Mouse (Mus musculus) midbrain, embryonic 14.5 days (tissue): ENCODE results near the gene Hs3st4. TPM values are rescaled to one million over a fixed set of nuclear protein-coding genes. Genes with fewer than 3 reads are reported as not detected.

ENCODE experiments used
- ATAC-seq: fragments of 200-750 bp; cut with Nextera tagmentation; 2 replicates; pipeline ENCODE4 v1.8.0; 2017; ENCODE audit warnings: moderate number of reproducible peaks, moderate library complexity; ENCODE audit not compliant: low FRiP score, low TSS enrichment
- DNase-seq: peaks from one replicate; pipeline ENCODE4 v3.0.0-alpha.2; 2015
- H3K27ac ChIP-seq: fragments of 300-500 bp; sonication (generic); replicated peaks from 2 replicates; pipeline ENCODE4 v1.5.1; 2014; ENCODE audit warnings: mild to moderate bottlenecking, low read depth, low read length, moderate library complexity
- H3K27me3 ChIP-seq: fragments of 300-500 bp; sonication (generic); 2 replicates; pipeline ENCODE4 v1.6.1; 2014; ENCODE audit warnings: low read length, control low read depth, mixed read lengths; ENCODE audit not compliant: control insufficient read depth, insufficient read depth
- H3K36me3 ChIP-seq: fragments of 300-500 bp; sonication (generic); 2 replicates; pipeline ENCODE4 v1.6.1; 2014; ENCODE audit warnings: low read length, control low read depth; ENCODE audit not compliant: control insufficient read depth, insufficient read depth
- H3K4me1 ChIP-seq: fragments of 300-500 bp; sonication (generic); 2 replicates; pipeline ENCODE4 v1.6.1; 2014; ENCODE audit warnings: mild to moderate bottlenecking, antibody characterized with exemption, low read length, control low read depth; ENCODE audit not compliant: control insufficient read depth, insufficient read depth
- H3K4me2 ChIP-seq: fragments of 300-500 bp; sonication (generic); 2 replicates; pipeline ENCODE4 v1.6.1; 2014; ENCODE audit warnings: mild to moderate bottlenecking, low read length, moderate library complexity
- H3K4me3 ChIP-seq: fragments of 300-500 bp; sonication (generic); replicated peaks from 2 replicates; pipeline ENCODE4 v1.5.1; 2014; ENCODE audit warnings: low read depth, low read length
- H3K9ac ChIP-seq: fragments of 300-500 bp; sonication (generic); replicated peaks from 2 replicates; pipeline ENCODE4 v1.6.1; 2014; ENCODE audit warnings: mild to moderate bottlenecking, low read length, moderate library complexity
- H3K9me3 ChIP-seq: fragments of 300-500 bp; sonication (generic); 2 replicates; pipeline ENCODE4 v1.6.1; 2016; ENCODE audit warnings: low read length, control low read depth, mixed read lengths; ENCODE audit not compliant: control insufficient read depth
- WGBS: fragments of 180-500 bp; shearing (Covaris S2); extraction: QIAGEN DNeasy Blood & Tissue Kit; methylation state at CpG from one replicate; pipeline ENCODE4 v1.1.7; 2014; 5-methylcytosine and 5-hydroxymethylcytosine counted together
- polyA plus RNA-seq: library from polyadenylated mRNA; unstranded; fragments of >200 nt; fragmentation: Nextera tagmentation; extraction: Ambion mirVana; gene quantifications from 2 replicates; pipeline ENCODE4 v1.2.1, GENCODE M21; 2014

Hs3st4 gene
- polyA plus RNA-seq, 1 experiment from 2014 or later, result 10.9 TPM

GRCm38 (mm10) chr7:124163301-124163700 is 180.6 kb downstream of the Hs3st4 start:
- no peaks in the 10 kb centered on the region for H3K9me3 ChIP-seq
- 95% methylated on average over 1 of the region's 1 CpGs for WGBS
- DNase-seq (no peak), ATAC-seq (no peak)
- no peaks in the 10 kb centered on the region for H3K27me3 ChIP-seq
- H3K9ac ChIP-seq, result no peak overlapping the region
- H3K4me3 ChIP-seq, result no peak overlapping the region
- no peak overlapping the region for H3K4me2 ChIP-seq
- H3K4me1 ChIP-seq, result no peaks in the 10 kb centered on the region
- no peak overlapping the region for H3K27ac ChIP-seq
- H3K36me3 ChIP-seq, result no peaks in the 10 kb centered on the region

DNA sequence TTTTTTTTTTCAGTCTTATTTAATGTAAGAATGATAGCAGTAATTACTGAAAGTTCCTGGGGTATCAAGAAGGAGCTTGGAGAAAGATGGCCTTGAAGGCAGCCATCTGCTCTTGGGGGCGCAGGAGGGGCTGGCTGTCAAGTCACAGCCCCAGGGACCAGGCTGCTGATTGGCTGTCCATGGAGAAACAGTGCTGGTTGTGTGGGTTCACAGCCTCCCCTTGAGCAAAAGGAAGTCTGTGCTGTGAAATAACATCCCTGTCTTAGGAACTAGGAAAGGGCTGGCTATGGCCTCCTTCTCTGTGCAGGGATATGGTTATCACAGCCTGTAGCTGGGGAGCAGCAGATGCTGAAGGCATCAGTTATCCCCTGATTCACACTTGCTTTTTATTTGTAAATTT is 183.6 kb downstream of the Hs3st4 start:
- Histone ChIP-seq H3K36me3 (no peaks in the 10 kb centered on the region), H3K4me2 (no peak overlapping the region), H3K27ac (no peak overlapping the region), H3K4me3 (no peak overlapping the region), H3K9me3 (no peaks in the 10 kb centered on the region), H3K27me3 (no peaks in the 10 kb centered on the region), H3K4me1 (no peaks in the 10 kb centered on the region), H3K9ac (no peak overlapping the region)
- 76% methylated on average over 1 of the region's 1 CpGs for WGBS
- DNase-seq (no peak), ATAC-seq (no peak)

- Histone ChIP-seq H3K4me1 (no peaks in the 10 kb centered on the region), H3K27ac (no peak overlapping the region), H3K27me3 (no peaks in the 10 kb centered on the region), H3K9me3 (no peaks in the 10 kb centered on the region), H3K9ac (no peak overlapping the region), H3K4me3 (no peak overlapping the region), H3K36me3 (no peaks in the 10 kb centered on the region), H3K4me2 (no peak overlapping the region)
- WGBS, result 91% methylated on average over 2 of the region's 2 CpGs
- no peak for DNase-seq
- no peak for ATAC-seq
Observed at GRCm38 (mm10) chr7:124168796-124169195, 186.1 kb downstream of the Hs3st4 start.

DNA sequence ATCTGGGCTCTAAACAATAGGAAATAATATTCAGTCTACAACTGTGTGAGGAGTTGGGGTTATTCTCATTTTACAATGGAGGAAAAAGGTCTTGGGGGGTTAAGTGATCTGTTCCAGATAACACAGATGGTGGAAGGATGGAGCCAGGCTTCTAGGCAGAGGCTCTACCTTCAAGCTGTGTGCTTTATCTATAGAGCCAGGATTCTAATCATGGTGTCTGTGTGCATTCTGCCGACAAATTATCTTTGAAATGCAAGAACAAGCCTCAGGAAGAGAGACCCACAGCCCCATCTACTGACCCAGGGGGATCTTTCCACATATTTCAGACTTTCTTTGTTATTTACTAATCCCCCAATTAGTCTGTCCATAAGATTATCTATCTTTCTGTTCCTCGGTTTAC is 187.3 kb downstream of the Hs3st4 start:
- 85% methylated on average over 2 of the region's 2 CpGs for WGBS
- no peaks in the 10 kb centered on the region for H3K27me3 ChIP-seq
- H3K9me3 ChIP-seq, result no peaks in the 10 kb centered on the region
- DNase-seq, result no peak
- H3K4me1 ChIP-seq, result no peaks in the 10 kb centered on the region
- H3K27ac ChIP-seq, result no peak overlapping the region
- H3K36me3 ChIP-seq, result no peaks in the 10 kb centered on the region
- no peak for ATAC-seq
- no peak overlapping the region for H3K9ac ChIP-seq
- H3K4me3 ChIP-seq, result no peak overlapping the region
- H3K4me2 ChIP-seq, result no peak overlapping the region

DNA sequence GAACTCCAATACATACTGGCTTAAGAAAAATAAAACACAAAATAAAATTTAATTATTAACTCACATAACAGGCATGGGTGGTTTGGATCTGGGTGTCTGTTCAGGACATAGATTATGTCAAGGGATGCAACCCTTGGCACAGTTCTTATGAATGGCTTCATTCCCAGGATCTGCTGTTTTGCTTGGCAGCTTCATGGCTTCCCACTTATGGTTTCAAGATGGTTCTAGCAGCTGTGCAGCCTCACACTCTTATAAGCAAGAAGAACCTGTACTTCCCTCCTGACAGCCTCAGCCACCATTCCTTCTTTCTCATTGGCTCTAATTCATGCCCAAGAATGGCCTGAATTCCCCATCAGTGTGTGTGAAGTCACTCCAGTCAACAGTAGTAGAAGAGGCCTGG is 189.3 kb downstream of the Hs3st4 start:
- H3K9me3 ChIP-seq, result no peaks in the 10 kb centered on the region

GRCm38 (mm10) chr7:124180926-124181325 is 198.3 kb downstream of the Hs3st4 start:
- ATAC-seq (no peak), DNase-seq (no peak)
- H3K27ac ChIP-seq, result no peak overlapping the region
- H3K4me1 ChIP-seq, result no peaks in the 10 kb centered on the region
- H3K4me3 ChIP-seq, result no peak overlapping the region
- H3K9me3 ChIP-seq, result no peaks in the 10 kb centered on the region
- H3K4me2 ChIP-seq, result no peak overlapping the region
- 96% methylated on average over 3 of the region's 3 CpGs for WGBS
- H3K36me3 ChIP-seq, result no peaks in the 10 kb centered on the region
- H3K27me3 ChIP-seq, result no peaks in the 10 kb centered on the region
- H3K9ac ChIP-seq, result no peak overlapping the region

More for the DNA sequence above, 189.3 kb downstream of the Hs3st4 start:
- no peaks in the 10 kb centered on the region for H3K4me1 ChIP-seq
- H3K9ac ChIP-seq, result no peak overlapping the region
- no peak overlapping the region for H3K4me3 ChIP-seq
- no peak overlapping the region for H3K4me2 ChIP-seq
- DNase-seq (no peak), ATAC-seq (no peak)
- H3K27me3 ChIP-seq, result no peaks in the 10 kb centered on the region
- H3K36me3 ChIP-seq, result no peaks in the 10 kb centered on the region
- no peak overlapping the region for H3K27ac ChIP-seq

DNA sequence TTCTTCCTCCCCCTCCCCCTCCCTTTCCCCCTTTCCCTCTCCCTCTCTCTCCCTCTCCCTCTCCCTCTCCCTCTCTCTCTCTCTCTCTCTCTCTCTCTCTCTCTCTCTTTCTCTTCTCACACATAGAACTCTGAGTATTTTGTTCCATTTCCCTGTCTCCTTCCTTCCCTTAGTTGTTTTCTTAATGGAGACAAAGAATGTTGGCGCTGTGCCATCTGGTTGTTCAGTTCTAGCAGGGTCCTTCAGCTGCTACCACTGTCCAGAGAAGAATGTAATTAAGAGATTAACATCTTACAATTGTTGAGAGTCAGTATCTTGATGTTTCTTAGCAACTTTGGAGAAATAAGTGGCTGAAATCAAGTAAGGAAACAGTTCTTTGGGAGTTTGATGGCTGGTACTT is 202.0 kb downstream of the Hs3st4 start:
- Histone ChIP-seq H3K27ac (no peak overlapping the region), H3K4me1 (no peaks in the 10 kb centered on the region), H3K27me3 (no peaks in the 10 kb centered on the region), H3K9ac (no peak overlapping the region), H3K4me2 (no peak overlapping the region), H3K9me3 (no peaks in the 10 kb centered on the region), H3K4me3 (no peak overlapping the region), H3K36me3 (no peaks in the 10 kb centered on the region)
- peak; percentile 44 for DNase-seq
- ATAC-seq, result no peak
- WGBS, result 77% methylated on average over 1 of the region's 1 CpGs

DNA sequence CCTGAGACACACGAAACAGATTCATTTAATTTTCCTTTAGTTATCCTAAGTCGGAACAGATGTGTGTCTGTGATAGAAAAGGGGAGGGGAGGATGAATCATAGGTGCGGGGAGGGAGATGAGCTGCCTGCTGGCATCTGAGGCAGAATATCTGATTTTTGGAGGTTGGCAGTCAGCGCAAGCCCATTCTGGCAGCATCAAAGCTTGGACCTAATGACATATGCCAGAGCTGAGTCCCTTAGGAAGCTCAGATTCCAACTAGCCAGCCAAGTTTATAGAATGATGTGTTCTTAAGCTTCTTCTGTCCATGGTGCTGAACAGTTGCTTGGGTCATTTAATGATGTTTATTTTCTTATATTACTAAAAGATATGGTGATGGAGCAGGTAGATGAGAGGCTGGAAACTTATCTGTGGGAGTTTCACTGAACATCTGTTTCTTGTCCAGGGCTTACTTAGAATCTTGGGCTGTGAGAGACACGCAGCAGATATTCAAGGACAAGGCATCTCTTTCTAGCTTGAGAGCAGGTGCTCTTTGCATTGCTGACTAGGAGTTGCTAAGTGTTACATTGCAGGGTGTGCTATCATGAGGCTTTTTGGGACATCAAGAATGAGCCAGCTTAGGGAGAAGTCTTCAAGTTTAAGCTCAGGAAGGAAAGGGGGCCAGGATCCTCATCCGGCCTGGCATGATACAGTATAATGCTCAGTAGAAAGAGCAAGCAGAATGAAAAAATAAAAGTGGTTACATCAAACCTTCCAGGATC is 216.3 kb downstream of the Hs3st4 start:
- no peaks in the 10 kb centered on the region for H3K27me3 ChIP-seq
- DNase-seq, result peak; percentile 46
- 79% methylated on average over 6 of the region's 6 CpGs for WGBS

GRCm38 (mm10) chr7:124216921-124217320 is 234.3 kb downstream of the Hs3st4 start:
- no peak overlapping the region for H3K9ac ChIP-seq
- no peak overlapping the region for H3K4me3 ChIP-seq
- ATAC-seq (no peak), DNase-seq (peak; percentile 15)
- H3K27ac ChIP-seq, result no peak overlapping the region
- H3K36me3 ChIP-seq, result no peaks in the 10 kb centered on the region
- no peak overlapping the region for H3K4me2 ChIP-seq
- no peaks in the 10 kb centered on the region for H3K27me3 ChIP-seq
- H3K9me3 ChIP-seq, result no peaks in the 10 kb centered on the region
- H3K4me1 ChIP-seq, result no peaks in the 10 kb centered on the region
- 86% methylated on average over 1 of the region's 1 CpGs for WGBS

More for the DNA sequence above, 216.3 kb downstream of the Hs3st4 start:
- H3K36me3 ChIP-seq, result no peaks in the 10 kb centered on the region
- no peaks in the 10 kb centered on the region for H3K9me3 ChIP-seq
- H3K27ac ChIP-seq, result no peak overlapping the region
- H3K9ac ChIP-seq, result no peak overlapping the region
- H3K4me1 ChIP-seq, result no peaks in the 10 kb centered on the region
- H3K4me3 ChIP-seq, result no peak overlapping the region
- no peak for ATAC-seq
- H3K4me2 ChIP-seq, result no peak overlapping the region
